Mouse (Mus musculus) midbrain, embryonic 14.5 days (tissue): ENCODE results near the gene Tha1. TPM values are rescaled to one million over a fixed set of nuclear protein-coding genes. Genes with fewer than 3 reads are reported as not detected.

Source experiments
- ATAC-seq: fragments of 200-750 bp; cut with Nextera tagmentation; 2 replicates; pipeline ENCODE4 v1.8.0; 2017; ENCODE audit warnings: moderate number of reproducible peaks, moderate library complexity; ENCODE audit not compliant: low FRiP score, low TSS enrichment
- DNase-seq: peaks from one replicate; pipeline ENCODE4 v3.0.0-alpha.2; 2015
- H3K27ac ChIP-seq: fragments of 300-500 bp; sonication (generic); replicated peaks from 2 replicates; pipeline ENCODE4 v1.5.1; 2014; ENCODE audit warnings: mild to moderate bottlenecking, low read depth, low read length, moderate library complexity
- H3K27me3 ChIP-seq: fragments of 300-500 bp; sonication (generic); 2 replicates; pipeline ENCODE4 v1.6.1; 2014; ENCODE audit warnings: low read length, control low read depth, mixed read lengths; ENCODE audit not compliant: control insufficient read depth, insufficient read depth
- H3K36me3 ChIP-seq: fragments of 300-500 bp; sonication (generic); 2 replicates; pipeline ENCODE4 v1.6.1; 2014; ENCODE audit warnings: low read length, control low read depth; ENCODE audit not compliant: control insufficient read depth, insufficient read depth
- H3K4me1 ChIP-seq: fragments of 300-500 bp; sonication (generic); 2 replicates; pipeline ENCODE4 v1.6.1; 2014; ENCODE audit warnings: mild to moderate bottlenecking, antibody characterized with exemption, low read length, control low read depth; ENCODE audit not compliant: control insufficient read depth, insufficient read depth
- H3K4me2 ChIP-seq: fragments of 300-500 bp; sonication (generic); 2 replicates; pipeline ENCODE4 v1.6.1; 2014; ENCODE audit warnings: mild to moderate bottlenecking, low read length, moderate library complexity
- H3K4me3 ChIP-seq: fragments of 300-500 bp; sonication (generic); replicated peaks from 2 replicates; pipeline ENCODE4 v1.5.1; 2014; ENCODE audit warnings: low read depth, low read length
- H3K9ac ChIP-seq: fragments of 300-500 bp; sonication (generic); replicated peaks from 2 replicates; pipeline ENCODE4 v1.6.1; 2014; ENCODE audit warnings: mild to moderate bottlenecking, low read length, moderate library complexity
- H3K9me3 ChIP-seq: fragments of 300-500 bp; sonication (generic); 2 replicates; pipeline ENCODE4 v1.6.1; 2016; ENCODE audit warnings: low read length, control low read depth, mixed read lengths; ENCODE audit not compliant: control insufficient read depth
- WGBS: fragments of 180-500 bp; shearing (Covaris S2); extraction: QIAGEN DNeasy Blood & Tissue Kit; methylation state at CpG from one replicate; pipeline ENCODE4 v1.1.7; 2014; 5-methylcytosine and 5-hydroxymethylcytosine counted together
- polyA plus RNA-seq: library from polyadenylated mRNA; unstranded; fragments of >200 nt; fragmentation: Nextera tagmentation; extraction: Ambion mirVana; gene quantifications from 2 replicates; pipeline ENCODE4 v1.2.1, GENCODE M21; 2014

Gene Tha1
- polyA plus RNA-seq, 1 experiment from 2014 or later: 2.3 TPM

DNA sequence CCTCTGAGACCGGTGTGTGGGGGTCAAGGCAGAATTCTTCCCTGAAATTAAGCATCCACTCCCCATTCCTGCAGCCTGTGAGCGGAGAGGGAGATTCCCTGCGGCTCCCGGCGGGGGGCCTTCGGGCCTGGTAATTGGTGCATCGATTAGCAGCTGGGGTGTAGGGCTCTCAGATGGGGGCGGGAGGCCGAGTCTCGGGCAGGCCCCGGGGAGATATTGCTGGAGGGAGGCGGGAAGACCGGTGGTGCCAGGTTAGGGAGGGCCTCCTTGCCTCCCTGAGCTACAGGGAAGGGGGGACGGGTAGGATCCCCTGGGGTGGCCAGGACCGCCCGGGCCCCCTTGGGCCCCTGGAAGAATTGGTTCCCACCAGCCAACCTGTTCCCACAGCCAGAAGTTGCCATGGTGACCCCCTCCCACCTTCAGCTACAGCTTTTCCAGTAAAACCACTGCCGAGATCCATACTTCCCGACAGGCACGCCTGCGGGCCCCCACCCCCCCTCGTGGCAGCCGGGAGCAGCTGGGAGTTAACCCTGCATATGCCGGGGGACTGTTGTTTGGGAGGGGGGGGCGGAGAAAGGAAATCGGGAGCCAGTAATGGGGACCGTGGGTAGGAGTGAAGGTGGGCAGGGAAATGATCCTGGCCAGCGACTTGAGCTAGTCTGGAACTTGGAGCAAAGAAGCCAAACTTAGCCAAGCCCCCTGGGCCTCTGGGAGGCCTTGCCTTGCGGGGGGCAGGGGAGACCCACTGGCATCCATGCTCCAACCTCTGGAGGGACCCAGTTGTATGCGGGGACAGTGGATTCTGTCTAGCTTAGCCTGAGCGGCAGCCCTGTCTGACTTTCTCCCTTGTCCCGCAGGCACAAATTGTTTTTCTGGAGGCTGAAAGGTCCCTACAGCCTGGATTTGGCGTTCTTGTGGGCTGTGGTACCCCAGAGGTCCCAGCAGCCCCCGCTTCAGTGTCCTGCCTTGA lies 15.9 kb upstream of the Tha1 start:
- H3K9me3 ChIP-seq: no peaks in the 10 kb centered on the region
- under 1% methylated on average over 33 of the region's 33 CpGs for WGBS
- ATAC-seq (peak; percentile 48; the same call in 1 of the 2 replicates), DNase-seq (peak; percentile 67)
- peaks cover 33% of the 10 kb centered on the region for H3K4me1 ChIP-seq
- no peaks in the 10 kb centered on the region for H3K27me3 ChIP-seq
- peak overlapping the region; percentile 19; the same call in 1 of the 2 replicates for H3K4me3 ChIP-seq
- H3K27ac ChIP-seq: peak overlapping the region; percentile 49
- H3K4me2 ChIP-seq: peak overlapping the region; percentile 50
- no peaks in the 10 kb centered on the region for H3K36me3 ChIP-seq
- H3K9ac ChIP-seq: peak overlapping the region; percentile 45

DNA sequence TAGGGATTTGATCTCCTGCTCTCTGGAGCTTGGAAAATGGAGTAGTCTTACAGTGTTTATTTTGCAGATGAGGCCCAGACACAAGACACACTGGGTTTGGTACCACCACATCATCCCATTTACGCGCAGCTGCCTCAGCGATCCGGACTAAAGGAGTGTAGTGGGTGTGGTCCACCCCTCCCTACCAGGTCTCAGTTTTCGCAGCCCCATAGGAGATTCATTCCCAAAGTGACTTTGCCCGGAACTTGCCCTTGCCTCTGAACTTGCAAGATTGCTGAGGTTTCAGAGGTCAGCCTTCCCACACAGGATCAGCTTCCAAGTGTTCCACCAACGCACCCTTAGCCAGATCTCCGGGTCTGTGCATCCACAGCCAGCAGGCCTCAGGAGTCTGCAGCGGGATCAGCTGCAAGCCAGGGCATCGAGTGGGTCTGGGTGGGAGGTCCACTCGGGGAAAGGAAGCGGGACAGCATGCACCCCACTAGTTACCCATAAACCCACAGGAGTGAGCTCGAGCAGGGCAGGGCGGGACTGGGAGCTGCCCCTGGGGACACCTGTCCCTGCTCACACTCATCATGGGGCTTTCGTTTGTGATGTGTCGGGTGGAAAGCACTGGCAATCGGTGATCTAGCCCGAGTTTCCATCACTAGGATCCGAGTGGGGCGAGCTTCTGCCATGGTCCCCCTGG lies 15.0 kb upstream of the Tha1 start:
- H3K4me2 ChIP-seq: peak overlapping the region; percentile 50
- no peak overlapping the region; the same call in 1 of the 2 replicates for H3K27ac ChIP-seq
- H3K4me1 ChIP-seq: peaks cover 33% of the 10 kb centered on the region
- DNase-seq: no peak
- WGBS: 23% methylated on average over 20 of the region's 20 CpGs
- no peak overlapping the region for H3K4me3 ChIP-seq
- no peaks in the 10 kb centered on the region for H3K36me3 ChIP-seq
- H3K9me3 ChIP-seq: no peaks in the 10 kb centered on the region
- peak overlapping the region; percentile 45 for H3K9ac ChIP-seq
- no peak for ATAC-seq
- H3K27me3 ChIP-seq: no peaks in the 10 kb centered on the region

DNA sequence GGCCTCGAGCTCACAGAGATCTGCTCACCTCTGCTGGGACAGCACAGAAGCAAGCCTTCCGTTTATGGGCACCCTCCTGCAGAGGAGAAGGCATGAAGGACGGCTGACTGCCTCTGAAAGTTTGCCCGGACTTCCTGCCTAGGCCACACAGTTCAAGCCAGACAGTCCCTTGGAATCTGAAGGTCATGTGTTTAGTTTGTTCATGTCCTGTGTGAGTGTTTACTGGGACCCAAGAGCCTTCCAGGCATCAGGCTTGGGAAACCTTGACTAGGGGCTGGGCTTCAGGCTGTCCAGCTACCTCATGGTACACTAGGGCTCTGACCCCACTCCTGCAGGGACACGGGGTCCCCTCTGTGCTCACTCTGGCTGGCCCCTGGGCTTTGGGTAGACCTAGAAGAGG lies 12.7 kb upstream of the Tha1 start:
- H3K4me1 ChIP-seq: peaks cover 32% of the 10 kb centered on the region
- H3K36me3 ChIP-seq: no peaks in the 10 kb centered on the region
- 56% methylated on average over 5 of the region's 5 CpGs for WGBS
- H3K4me3 ChIP-seq: no peak overlapping the region
- no peak overlapping the region for H3K4me2 ChIP-seq
- DNase-seq (no peak), ATAC-seq (no peak)
- no peaks in the 10 kb centered on the region for H3K27me3 ChIP-seq
- no peak overlapping the region for H3K27ac ChIP-seq
- H3K9ac ChIP-seq: no peak overlapping the region
- H3K9me3 ChIP-seq: no peaks in the 10 kb centered on the region

DNA sequence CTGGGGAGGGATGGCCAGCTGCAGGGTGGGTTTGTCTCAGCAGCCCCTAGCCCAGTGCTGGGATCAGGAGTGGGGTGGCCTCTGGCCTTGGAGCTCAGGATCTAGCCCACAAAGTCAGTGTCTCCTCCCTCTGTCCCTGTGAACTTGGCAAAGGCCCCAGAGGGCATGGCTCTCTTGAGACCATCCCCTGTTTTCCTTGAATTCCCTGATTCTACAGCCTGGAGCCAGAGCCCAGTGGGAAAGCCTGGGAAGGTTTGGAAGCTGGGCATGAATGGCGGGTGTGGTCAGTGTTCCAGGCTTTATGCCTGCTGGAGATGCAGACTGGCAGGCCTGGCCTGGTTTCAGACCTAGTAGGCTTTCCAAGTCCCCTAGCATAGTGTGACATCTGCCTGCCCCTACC lies 8.9 kb upstream of the Tha1 start:
- 61% methylated on average over 1 of the region's 1 CpGs for WGBS
- DNase-seq (no peak), ATAC-seq (no peak)
- H3K27ac ChIP-seq: no peak overlapping the region
- H3K9me3 ChIP-seq: no peaks in the 10 kb centered on the region
- no peak overlapping the region for H3K4me2 ChIP-seq
- no peaks in the 10 kb centered on the region for H3K27me3 ChIP-seq
- H3K4me1 ChIP-seq: peaks cover 16% of the 10 kb centered on the region
- no peak overlapping the region for H3K9ac ChIP-seq
- no peaks in the 10 kb centered on the region for H3K36me3 ChIP-seq
- H3K4me3 ChIP-seq: no peak overlapping the region

DNA sequence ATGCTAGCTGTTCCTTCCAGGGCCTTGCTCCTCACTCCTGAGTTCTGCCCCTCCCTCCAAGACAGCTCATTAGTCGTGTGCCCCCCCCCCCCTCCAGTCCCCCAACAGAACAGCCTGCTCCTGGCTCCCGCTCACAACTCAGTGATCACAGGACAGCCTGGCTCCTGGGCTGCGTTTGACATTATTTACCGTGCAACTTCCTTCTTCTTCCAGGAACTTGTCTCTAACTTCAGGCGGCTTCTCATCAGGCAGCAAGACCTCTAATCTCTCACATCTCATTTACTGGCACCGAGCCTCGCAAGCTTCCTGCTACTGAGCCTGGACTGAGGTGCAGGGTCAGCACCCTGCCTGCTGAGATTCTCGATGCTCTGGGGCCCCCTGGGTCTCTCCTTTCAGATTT lies 8.5 kb upstream of the Tha1 start:
- whole genome bisulfite sequencing: 12% methylated on average over 8 of the region's 8 CpGs
- Histone ChIP-seq H3K9me3 (no peaks in the 10 kb centered on the region), H3K27me3 (no peaks in the 10 kb centered on the region), H3K4me1 (peaks cover 16% of the 10 kb centered on the region), H3K4me2 (no peak overlapping the region), H3K27ac (no peak overlapping the region), H3K9ac (no peak overlapping the region), H3K4me3 (no peak overlapping the region), H3K36me3 (no peaks in the 10 kb centered on the region)
- DNase-seq: no peak
- no peak for ATAC-seq

DNA sequence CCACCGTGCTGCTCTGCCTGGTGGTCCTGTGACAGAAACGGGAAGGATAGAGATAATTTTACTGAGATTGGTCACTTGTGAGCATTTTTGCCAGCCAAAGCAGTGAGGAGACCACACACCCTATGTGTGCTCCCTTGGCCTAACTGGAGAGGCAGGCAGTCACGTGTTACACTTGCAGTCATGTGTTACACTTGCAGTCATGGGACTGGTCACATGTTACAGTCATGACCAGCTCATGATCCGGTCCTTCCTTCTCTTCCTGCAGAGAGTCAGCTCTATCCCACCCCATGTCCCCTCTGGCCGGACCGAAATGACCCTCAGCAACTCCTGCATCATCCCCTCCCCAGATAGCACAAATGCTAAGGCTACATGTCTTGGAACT lies 7.7 kb upstream of the Tha1 start:
- DNase-seq (no peak), ATAC-seq (no peak)
- WGBS: 86% methylated on average over 6 of the region's 6 CpGs
- no peak overlapping the region for H3K27ac ChIP-seq
- H3K36me3 ChIP-seq: no peaks in the 10 kb centered on the region
- no peak overlapping the region for H3K9ac ChIP-seq
- no peak overlapping the region for H3K4me3 ChIP-seq
- no peaks in the 10 kb centered on the region for H3K27me3 ChIP-seq
- H3K4me2 ChIP-seq: no peak overlapping the region
- H3K9me3 ChIP-seq: no peaks in the 10 kb centered on the region
- H3K4me1 ChIP-seq: peaks cover 16% of the 10 kb centered on the region

DNA sequence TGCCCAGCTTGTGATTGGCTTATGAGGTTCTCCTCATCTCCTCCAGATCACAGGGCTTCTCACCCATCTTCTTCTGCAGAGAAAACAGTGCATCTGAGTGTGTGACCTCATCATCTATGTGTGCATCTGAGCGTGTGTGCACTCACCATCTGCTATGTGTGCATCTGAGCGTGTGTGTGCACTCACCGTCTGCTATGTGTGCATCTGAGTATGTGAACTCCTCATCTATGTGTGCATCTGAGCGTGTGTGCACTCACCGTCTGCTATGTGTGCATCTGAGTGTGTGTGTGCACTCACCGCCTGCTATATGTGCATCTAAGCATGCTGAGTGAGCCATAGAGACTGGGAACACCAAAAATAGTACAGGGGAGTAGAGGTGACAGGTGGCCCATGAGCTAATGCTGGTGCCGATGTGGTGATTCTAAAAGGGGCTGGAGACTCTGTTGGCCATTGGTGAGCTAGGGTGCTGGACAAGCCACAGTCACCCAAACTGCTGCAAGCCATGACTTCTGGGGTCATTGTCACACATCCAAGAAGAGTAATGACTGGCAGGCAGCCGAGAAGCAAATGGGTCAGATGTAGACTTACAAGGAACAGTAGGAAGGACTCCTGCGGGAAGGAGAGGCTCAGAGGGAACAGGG lies 7.2 kb upstream of the Tha1 start:
- H3K27me3 ChIP-seq: no peaks in the 10 kb centered on the region
- H3K9me3 ChIP-seq: no peaks in the 10 kb centered on the region
- no peak overlapping the region for H3K27ac ChIP-seq
- no peak for ATAC-seq
- DNase-seq: no peak
- H3K36me3 ChIP-seq: no peaks in the 10 kb centered on the region
- 91% methylated on average over 9 of the region's 9 CpGs for WGBS
- peaks cover 16% of the 10 kb centered on the region for H3K4me1 ChIP-seq
- H3K9ac ChIP-seq: no peak overlapping the region
- no peak overlapping the region for H3K4me2 ChIP-seq
- H3K4me3 ChIP-seq: no peak overlapping the region

DNA sequence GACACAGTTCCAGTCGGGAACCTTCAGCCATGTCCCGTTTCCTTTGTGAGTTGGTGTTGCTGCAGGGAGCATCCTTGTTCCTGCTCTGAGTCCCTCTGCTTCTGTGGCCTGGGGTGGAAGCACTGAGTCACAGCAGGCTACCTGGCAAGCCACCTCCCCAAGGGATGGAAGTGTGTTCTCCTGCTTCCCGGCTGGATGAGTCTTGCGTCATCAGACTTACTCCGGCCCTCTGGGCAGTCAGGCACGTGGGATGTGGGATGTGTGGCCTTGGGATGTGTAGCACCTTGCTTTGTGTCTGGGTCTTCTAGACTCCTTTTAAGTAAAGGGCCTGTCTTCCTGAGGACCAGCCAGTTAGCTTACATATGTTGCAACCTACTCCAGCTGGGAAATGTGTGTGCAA lies 6.4 kb upstream of the Tha1 start:
- peaks cover 16% of the 10 kb centered on the region for H3K4me1 ChIP-seq
- DNase-seq: no peak
- no peak overlapping the region for H3K4me3 ChIP-seq
- no peaks in the 10 kb centered on the region for H3K36me3 ChIP-seq
- no peaks in the 10 kb centered on the region for H3K27me3 ChIP-seq
- H3K9me3 ChIP-seq: no peaks in the 10 kb centered on the region
- H3K4me2 ChIP-seq: no peak overlapping the region
- H3K27ac ChIP-seq: no peak overlapping the region
- no peak for ATAC-seq
- WGBS: 79% methylated on average over 6 of the region's 6 CpGs
- H3K9ac ChIP-seq: no peak overlapping the region
